Mouse (Mus musculus) embryo, embryonic 9.5 days (tissue): ENCODE measurements at regions not wholly inside any gene's neighbourhood (a gene's known extent, or its start where the extent isn't known, plus 50 kb on each side); places are given as distances from the start of the nearest gene placed in this dataset.

Experiments used
- DNase-seq: peaks from one replicate; pipeline ENCODE4 v3.0.0-alpha.2; 2017; ENCODE audit errors: extremely low spot score

- DNase-seq, result no peak
Measured at GRCm38 (mm10) chr19:52878812-52879502, 161.1 kb downstream of the Xpnpep1 start.

- no peak for DNase-seq
Measured at GRCm38 (mm10) chr19:52866635-52867034, 173.4 kb downstream of the Xpnpep1 start.

GRCm38 (mm10) chr19:52861576-52861975 is 178.4 kb downstream of the Xpnpep1 start:
- no peak for DNase-seq

- no peak for DNase-seq
Measured at GRCm38 (mm10) chr19:52854068-52854682, 185.8 kb downstream of the Xpnpep1 start.

GRCm38 (mm10) chr19:52816202-52816601 is 223.8 kb downstream of the Xpnpep1 start:
- DNase-seq, result no peak

GRCm38 (mm10) chr19:52812046-52812445 is 228.0 kb downstream of the Xpnpep1 start:
- DNase-seq, result no peak

GRCm38 (mm10) chr19:52788802-52789201 is 251.2 kb downstream of the Xpnpep1 start:
- DNase-seq, result no peak

GRCm38 (mm10) chr19:52768761-52769388 is 271.1 kb downstream of the Xpnpep1 start:
- DNase-seq, result no peak

- DNase-seq, result no peak
Measured at GRCm38 (mm10) chr19:52768117-52768516, 271.9 kb downstream of the Xpnpep1 start.

GRCm38 (mm10) chr19:52738946-52739345 is 301.1 kb downstream of the Xpnpep1 start:
- no peak for DNase-seq

- DNase-seq, result peak; percentile 9
Measured at GRCm38 (mm10) chr19:52721776-52722175, 318.2 kb downstream of the Xpnpep1 start.

- no peak for DNase-seq
Measured at GRCm38 (mm10) chr19:52715359-52715758, 324.7 kb downstream of the Xpnpep1 start.

GRCm38 (mm10) chr19:52707679-52708078 is 332.3 kb downstream of the Xpnpep1 start:
- no peak for DNase-seq

GRCm38 (mm10) chr19:52661009-52661408 is 379.0 kb downstream of the Xpnpep1 start:
- no peak for DNase-seq

GRCm38 (mm10) chr19:52647066-52648046 is 383.3 kb downstream of the Ins1 start:
- DNase-seq, result no peak

GRCm38 (mm10) chr19:52640228-52640627 is 376.1 kb downstream of the Ins1 start:
- peak; percentile 13 for DNase-seq

- DNase-seq, result no peak
Measured at GRCm38 (mm10) chr19:52632501-52632900, 368.4 kb downstream of the Ins1 start.

- DNase-seq, result no peak
Measured at GRCm38 (mm10) chr19:52624310-52624709, 360.2 kb downstream of the Ins1 start.

- DNase-seq, result no peak
Measured at GRCm38 (mm10) chr19:52623496-52623895, 359.4 kb downstream of the Ins1 start.

- no peak for DNase-seq
Measured at GRCm38 (mm10) chr19:52613353-52613752, 349.3 kb downstream of the Ins1 start.

- DNase-seq, result no peak
Measured at GRCm38 (mm10) chr19:52606859-52607258, 342.8 kb downstream of the Ins1 start.

GRCm38 (mm10) chr19:52600410-52600809 is 336.3 kb downstream of the Ins1 start:
- no peak for DNase-seq
